Mouse (Mus musculus) midbrain, embryonic 13.5 days (tissue): ENCODE measurements at regions not wholly inside any gene's neighbourhood (a gene's known extent, or its start where the extent isn't known, plus 50 kb on each side); places are given as distances from the start of the nearest gene placed in this dataset.

Source experiments
- ATAC-seq: fragments of 200-750 bp; cut with Nextera tagmentation; 2 replicates; pipeline ENCODE4 v1.8.0; 2017; ENCODE audit warnings: mild to moderate bottlenecking, moderate TSS enrichment, moderate library complexity
- H3K27ac ChIP-seq: fragments of 300-500 bp; sonication (generic); 2 replicates; pipeline ENCODE4 v1.5.1; 2015; ENCODE audit warnings: inconsistent platforms, mild to moderate bottlenecking, moderate library complexity
- H3K27me3 ChIP-seq: fragments of 300-500 bp; sonication (generic); 2 replicates; pipeline ENCODE4 v1.6.1; 2015; ENCODE audit warnings: mild to moderate bottlenecking, inconsistent platforms
- H3K36me3 ChIP-seq: fragments of 300-500 bp; sonication (generic); 2 replicates; pipeline ENCODE4 v1.6.1; 2015; ENCODE audit warnings: mild to moderate bottlenecking, inconsistent platforms
- H3K4me1 ChIP-seq: fragments of 300-500 bp; sonication (generic); replicated peaks from 2 replicates; pipeline ENCODE4 v1.6.1; 2015; ENCODE audit warnings: inconsistent platforms
- H3K4me2 ChIP-seq: fragments of 300-500 bp; sonication (generic); replicated peaks from 2 replicates; pipeline ENCODE4 v1.6.1; 2015; ENCODE audit warnings: moderate library complexity, mild to moderate bottlenecking, inconsistent platforms
- H3K4me3 ChIP-seq: fragments of 300-500 bp; sonication (generic); replicated peaks from 2 replicates; pipeline ENCODE4 v1.5.1; 2015; ENCODE audit warnings: mild to moderate bottlenecking, inconsistent platforms
- H3K9ac ChIP-seq: fragments of 300-500 bp; sonication (generic); replicated peaks from 2 replicates; pipeline ENCODE4 v1.6.1; 2015; ENCODE audit warnings: mild to moderate bottlenecking, inconsistent platforms
- H3K9me3 ChIP-seq: fragments of 300-500 bp; sonication (generic); 2 replicates; pipeline ENCODE4 v1.6.1; 2016; ENCODE audit warnings: mild to moderate bottlenecking, inconsistent platforms
- whole genome bisulfite sequencing: fragments of 180-500 bp; shearing (Covaris S2); methylation state at CpG from one replicate; pipeline ENCODE4 v1.1.7; 2015; 5-methylcytosine and 5-hydroxymethylcytosine counted together

- ATAC-seq: no peak
- Histone ChIP-seq H3K27me3 (no peaks in the 10 kb centered on the region), H3K4me1 (peaks cover 8% of the 10 kb centered on the region; the same call in 1 of the 2 replicates), H3K9ac (no peak overlapping the region), H3K4me2 (no peak overlapping the region), H3K9me3 (no peaks in the 10 kb centered on the region), H3K36me3 (no peaks in the 10 kb centered on the region), H3K4me3 (no peak overlapping the region), H3K27ac (no peak overlapping the region)
- 55% methylated on average over 4 of the region's 4 CpGs for WGBS
Measured at GRCm38 (mm10) chr2:159039916-159040315, 245.3 kb downstream of the Dhx35 start.

- ATAC-seq: peak; percentile 43; the same call in 1 of the 2 replicates
- H3K27ac ChIP-seq: no peak overlapping the region
- H3K9ac ChIP-seq: no peak overlapping the region
- H3K4me3 ChIP-seq: no peak overlapping the region
- H3K9me3 ChIP-seq: no peaks in the 10 kb centered on the region
- 68% methylated on average over 10 of the region's 10 CpGs for WGBS
- no peaks in the 10 kb centered on the region for H3K36me3 ChIP-seq
- H3K27me3 ChIP-seq: peaks cover 4% of the 10 kb centered on the region; the same call in 1 of the 2 replicates
- no peak overlapping the region for H3K4me2 ChIP-seq
- peaks cover 9% of the 10 kb centered on the region; the same call in 1 of the 2 replicates for H3K4me1 ChIP-seq
Measured at GRCm38 (mm10) chr2:159053534-159053933, 258.9 kb downstream of the Dhx35 start.

GRCm38 (mm10) chr2:159053936-159054335 is 259.3 kb downstream of the Dhx35 start:
- H3K27me3 ChIP-seq: peaks cover 4% of the 10 kb centered on the region; the same call in 1 of the 2 replicates
- H3K9ac ChIP-seq: no peak overlapping the region
- H3K36me3 ChIP-seq: no peaks in the 10 kb centered on the region
- no peaks in the 10 kb centered on the region for H3K9me3 ChIP-seq
- peaks cover 9% of the 10 kb centered on the region; the same call in 1 of the 2 replicates for H3K4me1 ChIP-seq
- no peak overlapping the region for H3K4me2 ChIP-seq
- ATAC-seq: peak; percentile 55; the same call in 1 of the 2 replicates
- 62% methylated on average over 4 of the region's 4 CpGs for WGBS
- no peak overlapping the region for H3K4me3 ChIP-seq
- H3K27ac ChIP-seq: no peak overlapping the region

GRCm38 (mm10) chr2:159054451-159054850 is 259.8 kb downstream of the Dhx35 start:
- Histone ChIP-seq H3K4me2 (no peak overlapping the region), H3K36me3 (no peaks in the 10 kb centered on the region), H3K27me3 (peaks cover 4% of the 10 kb centered on the region; the same call in 1 of the 2 replicates), H3K9me3 (no peaks in the 10 kb centered on the region), H3K27ac (no peak overlapping the region), H3K4me1 (peaks cover 9% of the 10 kb centered on the region; the same call in 1 of the 2 replicates), H3K9ac (no peak overlapping the region), H3K4me3 (no peak overlapping the region)
- 91% methylated on average over 3 of the region's 3 CpGs for WGBS
- ATAC-seq: no peak

- H3K27ac ChIP-seq: no peak overlapping the region
- no peak overlapping the region for H3K4me2 ChIP-seq
- H3K4me3 ChIP-seq: no peak overlapping the region
- H3K9ac ChIP-seq: no peak overlapping the region
- H3K4me1 ChIP-seq: peaks cover 9% of the 10 kb centered on the region; the same call in 1 of the 2 replicates
- H3K9me3 ChIP-seq: no peaks in the 10 kb centered on the region
- H3K27me3 ChIP-seq: peaks cover 4% of the 10 kb centered on the region; the same call in 1 of the 2 replicates
- ATAC-seq: no peak
- WGBS: 48% methylated on average over 6 of the region's 6 CpGs
- no peaks in the 10 kb centered on the region for H3K36me3 ChIP-seq
Measured at GRCm38 (mm10) chr2:159055780-159056179, 261.2 kb downstream of the Dhx35 start.

GRCm38 (mm10) chr2:159056960-159057359 is 262.4 kb downstream of the Dhx35 start:
- Histone ChIP-seq H3K9me3 (no peaks in the 10 kb centered on the region), H3K27me3 (peaks cover 4% of the 10 kb centered on the region; the same call in 1 of the 2 replicates), H3K4me3 (no peak overlapping the region), H3K4me2 (no peak overlapping the region), H3K9ac (no peak overlapping the region), H3K27ac (no peak overlapping the region), H3K36me3 (no peaks in the 10 kb centered on the region), H3K4me1 (peaks cover 9% of the 10 kb centered on the region; the same call in 1 of the 2 replicates)
- 86% methylated on average over 3 of the region's 3 CpGs for WGBS
- ATAC-seq: no peak

GRCm38 (mm10) chr2:159057506-159057905 is 262.9 kb downstream of the Dhx35 start:
- no peak for ATAC-seq
- H3K27me3 ChIP-seq: peaks cover 4% of the 10 kb centered on the region; the same call in 1 of the 2 replicates
- 72% methylated on average over 5 of the region's 5 CpGs for WGBS

GRCm38 (mm10) chr2:159062266-159062665 is 267.7 kb downstream of the Dhx35 start:
- ATAC-seq: no peak
- H3K4me2 ChIP-seq: no peak overlapping the region
- no peak overlapping the region for H3K27ac ChIP-seq
- WGBS: 91% methylated on average over 2 of the region's 2 CpGs
- H3K4me3 ChIP-seq: no peak overlapping the region
- no peak overlapping the region for H3K9ac ChIP-seq
- H3K27me3 ChIP-seq: peaks cover 4% of the 10 kb centered on the region; the same call in 1 of the 2 replicates
- H3K9me3 ChIP-seq: no peaks in the 10 kb centered on the region
- H3K36me3 ChIP-seq: no peaks in the 10 kb centered on the region
- H3K4me1 ChIP-seq: no peaks in the 10 kb centered on the region

More at GRCm38 (mm10) chr2:159057506-159057905, 262.9 kb downstream of the Dhx35 start:
- Histone ChIP-seq H3K4me1 (peaks cover 9% of the 10 kb centered on the region; the same call in 1 of the 2 replicates), H3K4me2 (no peak overlapping the region), H3K36me3 (no peaks in the 10 kb centered on the region), H3K9ac (no peak overlapping the region), H3K9me3 (no peaks in the 10 kb centered on the region), H3K4me3 (no peak overlapping the region), H3K27ac (no peak overlapping the region)

GRCm38 (mm10) chr2:159062666-159063065 is 268.1 kb downstream of the Dhx35 start:
- Histone ChIP-seq H3K27me3 (peaks cover 5% of the 10 kb centered on the region), H3K9me3 (no peaks in the 10 kb centered on the region), H3K4me1 (no peaks in the 10 kb centered on the region), H3K4me3 (no peak overlapping the region), H3K36me3 (no peaks in the 10 kb centered on the region), H3K9ac (no peak overlapping the region), H3K4me2 (no peak overlapping the region), H3K27ac (no peak overlapping the region)
- WGBS: 95% methylated on average over 2 of the region's 2 CpGs
- no peak for ATAC-seq

- H3K27ac ChIP-seq: no peak overlapping the region
- H3K9ac ChIP-seq: no peak overlapping the region
- H3K27me3 ChIP-seq: peaks cover 5% of the 10 kb centered on the region
- WGBS: 65% methylated on average over 9 of the region's 9 CpGs
- no peak overlapping the region for H3K4me2 ChIP-seq
- no peak overlapping the region for H3K4me3 ChIP-seq
- H3K9me3 ChIP-seq: no peaks in the 10 kb centered on the region
- no peak for ATAC-seq
- no peaks in the 10 kb centered on the region for H3K36me3 ChIP-seq
- H3K4me1 ChIP-seq: 0 out of 2 replicates have a peak, but pooled peaks cover 6% of the 10 kb centered on the region
Measured at GRCm38 (mm10) chr2:159064403-159064970, 269.9 kb downstream of the Dhx35 start.

GRCm38 (mm10) chr2:159067506-159067905 is 272.9 kb downstream of the Dhx35 start:
- H3K9me3 ChIP-seq: no peaks in the 10 kb centered on the region
- H3K27ac ChIP-seq: no peak overlapping the region
- H3K36me3 ChIP-seq: no peaks in the 10 kb centered on the region
- H3K4me2 ChIP-seq: no peak overlapping the region
- 62% methylated on average over 7 of the region's 7 CpGs for WGBS
- H3K27me3 ChIP-seq: peaks cover 9% of the 10 kb centered on the region
- H3K4me3 ChIP-seq: no peak overlapping the region
- H3K9ac ChIP-seq: no peak overlapping the region
- no peak for ATAC-seq
- 0 out of 2 replicates have a peak, but pooled peaks cover 6% of the 10 kb centered on the region for H3K4me1 ChIP-seq

GRCm38 (mm10) chr2:159068303-159069020 is 273.9 kb downstream of the Dhx35 start:
- Histone ChIP-seq H3K4me1 (0 out of 2 replicates have a peak, but pooled peaks cover 6% of the 10 kb centered on the region), H3K27ac (no peak overlapping the region), H3K36me3 (no peaks in the 10 kb centered on the region), H3K9ac (no peak overlapping the region), H3K4me3 (no peak overlapping the region), H3K27me3 (peaks cover 9% of the 10 kb centered on the region), H3K4me2 (no peak overlapping the region), H3K9me3 (no peaks in the 10 kb centered on the region)
- 50% methylated on average over 7 of the region's 7 CpGs for WGBS
- ATAC-seq: no peak
